Mouse (Mus musculus) ovary, postnatal 10 days (tissue): ENCODE results near the gene Cttn.

Experiments used
- DNase-seq: peaks from one replicate; pipeline ENCODE4 v3.0.0; 2022; ENCODE audit warnings: low spot score

Gene Cttn

DNA sequence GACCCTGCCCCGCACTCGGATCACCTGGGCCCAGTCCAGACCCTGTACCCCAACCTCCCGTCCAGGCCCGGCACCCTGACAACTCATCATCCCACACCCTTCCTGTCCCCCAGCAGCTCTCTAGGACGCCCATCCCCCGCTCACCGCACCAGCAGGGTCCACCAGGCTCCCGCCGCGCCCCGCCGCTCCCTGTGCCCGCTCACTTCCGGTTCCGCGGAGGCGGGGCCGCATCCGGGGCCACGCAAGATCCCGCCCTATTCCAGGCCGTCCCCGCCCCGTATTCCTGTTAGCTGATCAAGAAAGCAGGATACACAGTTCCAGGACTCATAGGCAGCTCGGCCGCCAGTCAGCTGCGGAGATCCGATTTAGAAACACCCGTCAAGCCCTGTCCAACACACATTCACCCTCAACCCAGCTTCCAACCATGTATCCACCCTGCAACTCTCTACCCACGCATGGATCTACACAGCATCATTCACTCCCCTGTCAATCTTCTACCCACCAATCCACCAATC lies at the start of gene Cttn:
TSS of gene Cttn (minus strand) at position 465 of the 515 bp plus-strand sequence.
- peak; percentile 80 for DNase-seq

DNA sequence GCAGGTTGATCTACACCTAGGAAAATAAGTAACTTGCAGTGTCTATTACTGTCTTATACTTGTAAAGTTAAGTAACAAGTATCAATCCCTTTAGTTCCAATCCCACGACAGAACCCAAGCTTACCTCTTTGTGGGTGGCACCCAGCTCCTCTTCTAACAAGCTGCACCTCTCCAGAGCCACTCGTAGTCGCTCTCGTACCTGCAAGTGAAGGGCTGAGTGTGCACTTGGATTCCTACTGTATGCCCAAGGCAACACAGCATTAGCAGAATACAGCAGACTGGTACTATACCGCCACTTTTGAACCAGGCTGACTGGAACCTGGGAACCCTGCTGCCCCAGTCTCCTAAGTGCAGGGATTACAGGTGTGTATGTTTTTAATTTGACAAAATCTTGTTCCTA lies 49.0 kb upstream of the Cttn start:
- DNase-seq = no peak

- DNase-seq = no peak
These were observed 45.9 kb upstream of the Cttn start for GRCm38 (mm10) chr7:144516711-144517110.

GRCm38 (mm10) chr7:144509090-144509489 lies 38.3 kb upstream of the Cttn start:
- no peak for DNase-seq

GRCm38 (mm10) chr7:144506807-144507206 lies 36.0 kb upstream of the Cttn start:
- DNase-seq = no peak

- no peak for DNase-seq
These were observed 33.1 kb upstream of the Cttn start for GRCm38 (mm10) chr7:144503959-144504358.

DNA sequence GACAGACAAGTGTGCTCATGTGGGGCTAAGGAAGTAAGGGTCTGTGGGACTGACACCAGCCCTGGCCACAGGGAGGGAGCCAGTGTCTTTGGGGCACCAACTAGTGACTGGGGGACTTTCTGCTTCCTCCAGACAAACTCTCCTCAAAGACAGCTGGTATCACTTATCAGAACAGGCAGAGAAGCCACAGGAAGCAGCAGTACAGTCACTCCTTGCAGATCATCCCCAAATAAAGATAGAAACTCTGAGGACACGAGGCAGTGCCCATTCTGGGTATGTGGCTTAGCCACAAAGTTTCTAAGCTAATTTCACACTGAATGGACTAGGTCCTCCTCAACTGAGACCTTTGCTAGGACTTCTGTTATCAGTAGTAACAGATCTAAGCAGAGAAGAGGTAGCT lies 22.1 kb upstream of the Cttn start:
- no peak for DNase-seq

GRCm38 (mm10) chr7:144490201-144490873 lies 19.5 kb upstream of the Cttn start:
- DNase-seq = no peak

GRCm38 (mm10) chr7:144489067-144489774 lies 18.4 kb upstream of the Cttn start:
- DNase-seq = peak; percentile 13

GRCm38 (mm10) chr7:144480314-144480713 lies 9.5 kb upstream of the Cttn start:
- no peak for DNase-seq

DNA sequence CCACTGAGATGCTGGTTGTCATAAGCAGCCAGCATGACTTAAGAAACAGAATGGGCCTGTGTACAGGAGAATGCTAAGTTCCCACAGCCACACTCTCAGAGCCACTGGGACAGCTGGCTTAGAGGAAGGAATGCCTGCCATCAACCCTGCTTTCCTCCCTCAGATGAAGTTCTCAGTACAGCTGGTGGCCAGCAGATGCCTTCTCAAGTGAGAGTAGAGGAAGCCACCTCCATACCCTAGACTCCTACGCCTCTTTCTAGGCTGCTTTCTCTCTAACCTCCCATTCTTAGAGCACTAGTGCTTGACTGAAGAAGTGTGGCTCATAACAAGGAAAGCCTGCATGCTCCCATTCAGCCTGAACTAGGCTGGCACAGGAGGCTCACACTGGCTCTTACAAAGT lies 8.8 kb upstream of the Cttn start:
- no peak for DNase-seq

DNA sequence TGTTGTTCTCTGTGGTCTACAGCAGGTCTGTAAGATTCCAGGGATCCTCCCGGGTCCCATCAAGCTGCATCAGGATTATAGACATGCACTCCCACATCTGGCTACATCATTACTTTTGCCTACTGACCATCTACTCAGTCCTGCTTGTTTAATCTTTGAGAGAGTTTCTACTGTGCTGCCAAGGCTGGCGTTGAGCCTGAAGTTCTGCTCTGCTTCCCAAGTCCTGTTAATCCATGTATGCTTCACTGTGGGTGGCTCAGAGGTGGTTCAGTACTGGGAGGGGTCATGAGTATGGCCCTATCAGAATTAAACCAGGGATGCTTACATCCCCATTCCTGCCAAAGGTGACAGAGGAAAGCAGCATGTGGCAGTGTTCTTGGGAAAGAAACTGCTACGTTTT lies 4.9 kb upstream of the Cttn start:
- no peak for DNase-seq

GRCm38 (mm10) chr7:144473486-144473885 lies 2.7 kb upstream of the Cttn start:
- DNase-seq = no peak

DNA sequence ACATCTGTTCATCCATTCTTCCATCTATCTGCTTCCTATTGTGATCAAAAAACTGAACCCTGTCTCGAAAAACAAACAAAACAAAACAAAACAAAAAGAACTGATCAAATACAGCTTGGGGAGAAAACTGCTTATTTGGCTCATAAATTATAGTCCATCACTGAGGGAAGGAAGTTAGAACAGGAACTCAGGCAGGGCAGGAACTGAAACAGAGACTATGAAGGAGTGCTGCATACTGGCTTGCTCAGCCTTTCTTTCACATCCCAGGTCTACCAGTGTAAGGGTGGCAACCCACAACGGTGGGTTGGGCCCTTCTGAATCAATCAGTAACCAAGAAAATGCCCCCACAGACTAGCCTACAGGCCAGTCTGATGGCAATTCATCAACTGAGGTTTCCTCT lies 294 bp upstream of the Cttn start:
- no peak for DNase-seq

- DNase-seq = no peak
These were observed 783 bp downstream of the Cttn start for GRCm38 (mm10) chr7:144469908-144470544.

DNA sequence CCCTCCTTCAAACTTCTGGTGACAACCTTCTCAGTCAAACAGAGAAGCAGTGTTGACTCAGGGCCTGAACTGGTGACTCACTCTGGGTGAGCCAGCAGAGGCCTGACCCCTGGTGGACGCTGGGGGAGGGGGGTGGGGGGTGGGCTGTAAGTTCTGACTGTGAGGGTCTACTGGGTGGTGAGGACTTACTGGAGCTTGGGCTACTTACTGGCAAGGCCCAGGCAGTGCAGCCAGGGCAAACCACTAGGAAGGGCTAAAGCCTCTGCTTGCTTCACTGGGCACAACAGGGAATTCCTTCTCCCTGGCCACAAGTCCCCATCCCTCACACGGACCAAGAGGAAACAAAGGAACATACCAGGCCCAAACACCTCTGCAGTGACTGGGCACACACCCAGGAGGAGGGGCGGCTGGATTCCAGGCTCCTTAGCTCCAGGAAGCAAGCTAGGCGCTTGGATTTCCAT lies 1.6 kb downstream of the Cttn start:
- DNase-seq = no peak

DNA sequence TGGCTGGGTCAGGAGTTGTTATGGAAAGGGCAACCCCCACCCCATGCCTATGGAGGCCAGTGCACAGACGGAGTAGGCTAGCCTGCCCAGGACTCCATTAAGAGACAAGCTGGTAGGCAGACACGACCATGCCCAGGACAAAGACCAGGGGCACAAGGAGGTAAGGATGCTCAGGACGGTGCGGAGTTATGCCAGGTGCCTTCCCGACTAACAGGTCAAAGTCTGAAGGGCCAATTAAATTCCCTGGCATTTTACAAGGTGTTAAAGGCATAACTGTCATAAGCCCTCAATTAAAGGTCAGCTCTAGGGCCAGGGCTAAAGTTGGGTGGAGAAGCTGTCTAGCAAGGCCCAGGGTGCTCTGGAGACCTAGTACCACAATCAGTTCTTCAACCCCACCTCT lies 2.1 kb downstream of the Cttn start:
- no peak for DNase-seq

- no peak for DNase-seq
These were observed 8.2 kb downstream of the Cttn start for GRCm38 (mm10) chr7:144462577-144462976.

- no peak for DNase-seq
These were observed 9.4 kb downstream of the Cttn start for GRCm38 (mm10) chr7:144461246-144461902.

GRCm38 (mm10) chr7:144458881-144459280 lies 11.9 kb downstream of the Cttn start:
- DNase-seq = no peak

DNA sequence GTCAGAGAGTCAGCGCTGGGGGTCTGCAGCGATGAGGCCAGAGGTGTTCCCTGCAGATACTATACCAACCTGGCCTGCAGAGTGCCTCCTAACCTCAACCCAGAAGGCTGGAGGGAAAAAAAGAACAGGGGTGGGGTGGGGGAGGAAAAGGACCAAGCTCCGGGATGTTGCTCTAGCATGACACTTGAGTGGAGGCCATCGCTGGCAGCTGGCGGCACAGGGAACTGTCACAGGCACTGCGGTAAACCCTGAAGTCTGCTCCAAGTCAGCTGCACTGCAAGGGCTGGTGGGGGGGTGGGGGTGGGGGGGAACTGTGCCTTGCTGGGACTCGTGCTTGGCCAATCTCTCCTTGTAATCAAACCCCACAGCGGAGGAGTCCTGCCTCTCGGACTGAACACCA lies 20.1 kb downstream of the Cttn start:
- DNase-seq = no peak
